Mouse (Mus musculus) layer of hippocampus, adult 9-10 months (tissue): ENCODE measurements at regions not wholly inside any gene's neighbourhood (a gene's known extent, or its start where the extent isn't known, plus 50 kb on each side); places are given as distances from the start of the nearest gene placed in this dataset.

Experiments
- DNase-seq: peaks from one replicate; pipeline ENCODE4 v3.0.0; 2022; ENCODE audit warnings: low spot score

DNA sequence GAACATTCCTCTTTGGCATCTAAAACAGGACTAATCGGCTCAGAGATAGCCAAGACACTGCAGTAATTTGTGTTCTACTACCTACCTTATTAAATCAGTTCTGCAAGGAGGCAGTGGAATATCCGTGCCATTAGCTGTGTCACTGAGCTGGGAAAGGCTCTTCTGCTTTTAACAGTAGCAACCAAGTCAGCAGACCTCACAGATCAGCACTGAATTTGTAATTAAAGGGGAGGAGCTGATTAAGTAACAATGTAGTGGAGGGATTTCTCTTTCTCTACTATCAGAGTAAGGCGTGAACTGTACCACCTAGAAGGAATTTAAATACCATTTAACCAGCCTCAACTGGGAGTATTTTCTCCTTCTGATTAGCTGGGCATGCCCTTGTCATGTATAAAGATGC, 504.3 kb upstream of the Atp10a start:
- DNase-seq: no peak

DNA sequence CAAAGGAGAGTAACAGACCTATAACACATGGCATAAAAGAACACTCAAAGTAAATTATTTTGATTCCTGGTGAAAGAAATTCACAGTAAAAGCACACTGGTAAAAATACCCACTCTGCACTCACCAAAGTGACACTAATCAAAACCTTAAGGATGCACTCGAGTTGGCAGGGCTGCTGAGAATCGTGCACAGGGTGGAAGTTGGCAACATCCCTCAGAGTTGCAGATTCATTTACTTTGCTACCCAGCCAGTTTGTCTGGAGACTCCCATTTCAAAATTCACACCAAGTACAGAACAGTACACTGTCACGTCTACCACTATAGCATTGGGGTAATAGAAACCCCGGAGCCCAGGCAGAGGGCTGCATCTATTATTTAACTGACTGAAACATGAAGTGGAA, 471.1 kb upstream of the Atp10a start:
- no peak for DNase-seq

DNA sequence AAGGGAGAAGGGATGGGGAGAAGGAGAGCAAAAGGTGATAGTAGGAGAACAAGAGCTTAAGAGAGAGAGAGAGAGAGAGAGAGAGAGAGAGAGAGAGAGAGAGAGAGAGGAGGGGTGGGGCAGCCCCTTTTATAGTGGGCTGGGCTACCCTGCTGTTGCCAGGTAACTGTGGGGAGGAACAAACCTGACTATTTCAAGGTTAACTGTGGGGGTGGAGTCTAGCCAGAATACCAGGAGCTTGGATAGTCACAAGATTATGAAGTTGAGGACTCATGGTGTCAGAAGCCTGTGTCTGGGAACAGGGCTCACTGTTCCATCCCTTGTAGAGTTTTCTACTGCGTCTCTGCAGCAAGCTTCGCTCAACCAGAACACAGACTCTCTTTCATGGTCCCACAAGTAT, 438.2 kb upstream of the Atp10a start:
- no peak for DNase-seq

DNA sequence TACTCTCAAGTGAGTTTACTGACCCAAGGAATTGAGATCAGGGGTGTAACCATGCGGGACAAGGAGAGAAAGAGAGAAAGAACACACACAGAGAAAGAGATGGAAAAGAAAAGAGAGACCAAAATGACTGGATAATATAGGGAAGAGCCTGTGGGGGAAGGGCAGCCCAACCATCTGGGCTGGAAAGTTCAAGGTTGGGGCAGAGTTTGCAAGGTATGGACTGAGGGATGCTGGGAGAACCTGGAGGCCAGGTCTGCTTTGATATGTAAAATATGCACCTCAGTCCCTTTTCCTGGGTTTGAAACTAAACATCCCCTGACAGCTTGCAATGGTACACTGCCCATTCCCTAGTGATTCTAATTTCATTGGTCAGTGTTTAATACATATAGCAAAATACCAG, 431.2 kb upstream of the Atp10a start:
- DNase-seq: no peak

DNA sequence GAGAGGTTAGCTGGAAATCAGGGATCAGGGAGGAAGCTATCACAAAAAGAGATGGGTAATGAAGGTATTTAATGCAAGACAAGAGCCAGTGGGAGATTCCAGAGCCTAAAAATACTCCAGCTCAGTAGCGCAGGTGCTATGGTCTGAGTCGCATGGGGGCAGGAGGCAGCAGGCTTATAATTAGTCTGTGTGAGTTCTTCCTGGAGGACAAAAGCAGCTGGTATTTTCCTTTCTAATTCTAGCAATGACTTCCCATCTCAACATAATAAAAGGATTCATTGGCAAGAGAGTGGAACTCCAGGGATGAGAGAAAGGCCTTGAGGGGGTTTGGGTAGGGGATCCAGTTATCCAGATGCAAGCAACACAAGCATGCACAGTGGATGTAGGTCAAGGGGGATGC, 430.3 kb upstream of the Atp10a start:
- no peak for DNase-seq

DNA sequence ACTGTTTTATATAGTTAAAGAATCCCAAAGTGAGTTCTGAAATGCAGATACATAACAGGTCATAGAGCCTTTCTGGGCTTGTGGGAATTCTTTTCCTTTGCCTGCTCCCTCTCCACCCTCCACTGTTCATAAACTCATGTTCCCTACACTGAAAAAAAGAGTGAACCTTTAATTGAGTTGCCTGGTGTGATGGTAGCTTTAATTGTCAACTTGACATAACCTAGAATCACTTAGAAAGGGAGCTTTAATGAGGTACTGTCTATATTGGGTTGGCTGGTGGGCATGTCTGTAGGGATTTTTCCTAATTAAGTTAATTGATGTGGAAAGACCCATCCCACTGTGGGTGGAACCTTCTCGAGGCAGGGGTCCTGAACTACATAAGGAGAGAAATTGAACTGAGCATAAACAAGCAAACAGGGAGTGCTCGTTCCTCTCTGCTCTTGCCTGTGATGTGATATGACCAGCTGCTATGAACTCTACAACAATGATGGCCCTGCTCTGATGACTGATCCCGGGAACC, 425.7 kb upstream of the Atp10a start:
- no peak for DNase-seq

DNA sequence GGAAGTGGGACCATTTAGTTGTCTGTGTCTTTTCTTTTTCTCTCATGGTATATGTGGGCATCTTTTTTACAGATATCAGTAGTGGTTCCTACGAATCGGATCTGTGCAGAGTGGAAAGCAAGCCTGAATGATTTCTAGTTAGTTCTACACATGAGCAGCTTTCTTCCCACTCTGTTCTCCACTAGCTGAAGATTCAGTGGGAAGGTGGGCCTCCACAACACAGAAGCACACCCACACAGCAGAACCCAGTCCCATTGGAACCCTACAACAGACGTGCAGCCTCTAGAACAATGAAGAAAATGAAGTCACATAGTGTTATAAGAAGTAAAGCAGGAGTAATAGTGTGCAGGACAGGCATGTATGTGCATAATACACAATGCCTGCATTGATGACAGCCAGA, 425.0 kb upstream of the Atp10a start:
- DNase-seq: no peak

DNA sequence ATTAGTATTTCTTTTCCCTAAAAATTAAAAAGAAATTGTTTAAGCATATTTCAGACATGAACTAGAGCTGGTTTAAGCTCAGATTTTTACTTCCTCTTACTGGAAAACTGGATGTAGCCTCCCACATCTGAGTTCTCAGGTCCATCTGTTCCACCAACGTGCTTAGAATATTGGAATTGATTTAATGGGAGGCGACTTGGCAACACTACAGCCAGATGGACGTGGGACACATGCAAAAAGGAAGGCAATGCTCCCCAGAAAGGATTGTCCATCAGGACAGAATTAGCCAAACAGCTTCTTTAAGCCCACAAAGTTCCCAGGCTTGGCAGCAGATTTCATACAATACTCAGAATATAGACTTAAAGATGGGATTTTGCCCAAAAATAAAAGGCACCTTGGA, 408.7 kb upstream of the Atp10a start:
- DNase-seq: peak; percentile 75
